Mouse (Mus musculus) heart, postnatal 0 days (tissue): ENCODE data around the gene 4930438A08Rik.

Source experiments
- CTCF ChIP-seq: IDR thresholded peaks from 2 replicates; pipeline ENCODE4 v1.5.1; 2016; ENCODE audit warnings: antibody characterized with exemption, control low read depth, low read depth
- EP300 ChIP-seq: IDR thresholded peaks from 2 replicates; pipeline ENCODE4 v1.6.1; 2016; ENCODE audit warnings: antibody characterized with exemption, low read depth

GRCm38 (mm10) chr11:58231156-58231555, 43.4 kb upstream of the 4930438A08Rik start:
- no peak for TF ChIP-seq CTCF
- no peak for TF ChIP-seq EP300
